Mouse (Mus musculus) embryo, embryonic 9.5 days (tissue): ENCODE results near the gene Csgalnact2.

Experiments
- DNase-seq: peaks from one replicate; pipeline ENCODE4 v3.0.0-alpha.2; 2017; ENCODE audit errors: extremely low spot score

The Csgalnact2 gene

DNA sequence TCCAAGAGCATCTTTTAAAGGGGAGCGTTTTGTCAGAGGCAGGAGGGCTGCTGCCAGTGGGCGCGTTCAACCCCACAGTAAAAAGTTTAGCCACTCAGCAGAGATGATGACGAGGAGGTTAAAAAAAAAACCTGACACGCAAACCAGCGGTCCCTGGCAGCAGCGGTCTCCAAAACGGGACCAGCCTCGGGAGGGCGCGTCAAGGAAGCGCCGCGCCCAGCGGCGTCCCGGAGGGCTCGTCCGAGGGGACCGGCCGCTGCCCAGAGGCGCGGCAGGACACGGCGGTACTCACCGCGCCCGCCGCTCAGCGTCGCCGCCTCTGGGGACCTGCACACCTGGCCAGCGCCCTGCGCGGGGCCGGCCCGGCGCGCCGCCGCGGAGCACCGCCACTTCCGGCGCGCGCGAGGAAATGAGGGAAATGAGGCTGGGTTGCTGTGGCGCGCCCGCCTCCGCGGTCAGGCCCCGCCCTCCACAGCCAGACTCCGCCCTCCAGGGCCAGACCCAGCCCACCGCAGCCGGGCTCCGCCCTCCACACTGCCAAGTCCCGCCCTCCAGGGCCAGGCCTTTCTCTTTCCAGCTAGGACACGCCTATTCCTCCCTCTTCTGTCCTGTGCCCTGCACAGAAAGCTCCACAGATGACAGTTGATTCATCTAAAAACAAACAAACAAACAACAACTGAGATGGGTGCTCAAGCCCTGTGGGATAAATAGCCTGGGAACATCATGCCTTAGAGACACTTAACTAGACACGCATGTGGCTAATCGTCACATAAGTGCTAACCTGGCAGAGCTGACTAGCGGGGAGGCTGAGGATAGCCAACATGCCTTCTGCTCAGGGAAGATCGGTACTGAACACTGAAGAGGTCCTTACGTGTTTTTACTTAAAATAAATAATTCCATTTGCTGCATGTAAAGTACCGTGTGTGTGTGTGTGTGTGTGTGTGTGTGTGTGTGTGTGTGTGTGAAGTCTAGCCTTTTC is at the start of gene Csgalnact2:
Gene Csgalnact2, minus strand, starts transcription at position 410 of the 979 bp plus-strand sequence.
- DNase-seq: peak; percentile 96

- DNase-seq: no peak
Measured at GRCm38 (mm10) chr6:118188599-118188998, 49.7 kb upstream of the Csgalnact2 start.

DNA sequence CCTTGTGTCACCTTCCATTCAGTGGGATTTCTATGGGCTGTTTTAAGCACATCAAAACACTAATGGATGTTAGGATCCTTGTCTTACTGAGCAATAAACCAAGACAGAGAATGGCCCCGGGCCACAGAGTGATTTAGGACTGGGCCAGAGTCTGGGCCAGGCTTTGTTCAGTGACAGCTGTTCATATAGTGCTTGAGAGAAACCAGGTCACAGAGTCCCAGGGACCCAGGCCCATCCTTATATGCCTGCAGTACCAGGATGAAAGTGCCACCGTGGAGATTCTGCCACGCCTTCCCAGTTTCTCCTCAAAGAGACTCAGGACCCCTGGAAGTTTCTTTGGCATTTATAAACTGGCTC is 48.3 kb upstream of the Csgalnact2 start:
- peak; percentile 5 for DNase-seq

DNA sequence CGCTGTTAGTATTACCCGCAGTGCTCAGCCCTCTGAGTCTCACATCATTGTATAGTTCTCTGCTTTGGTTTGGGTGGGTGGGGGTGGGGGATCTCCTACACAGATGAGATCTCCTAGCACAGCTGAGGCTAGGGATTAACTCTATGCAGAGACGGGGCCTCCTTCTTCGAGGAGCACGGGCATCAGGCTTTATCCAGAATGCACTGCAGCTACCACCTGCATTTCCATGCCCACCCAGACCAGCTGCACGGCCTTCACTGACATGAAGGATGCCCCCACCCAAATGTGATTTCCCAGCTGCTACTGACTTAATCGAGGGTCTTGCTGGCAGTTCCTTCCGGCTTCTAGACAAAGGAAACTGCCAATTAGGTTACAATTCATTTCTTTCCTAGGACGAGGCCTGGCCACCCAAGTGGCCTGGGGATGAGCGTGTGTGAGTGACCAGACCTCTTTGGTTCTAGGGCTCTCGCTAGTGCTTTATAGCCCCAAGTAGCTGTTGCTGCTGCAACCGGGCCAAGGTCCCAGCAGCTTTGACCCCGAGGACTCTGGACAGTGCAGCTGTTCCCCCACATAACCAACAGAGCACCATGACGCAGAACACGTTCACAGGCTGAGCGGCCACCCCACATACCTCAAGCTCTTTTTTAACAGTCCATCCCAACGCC is 47.8 kb upstream of the Csgalnact2 start:
- peak; percentile 16 for DNase-seq

DNA sequence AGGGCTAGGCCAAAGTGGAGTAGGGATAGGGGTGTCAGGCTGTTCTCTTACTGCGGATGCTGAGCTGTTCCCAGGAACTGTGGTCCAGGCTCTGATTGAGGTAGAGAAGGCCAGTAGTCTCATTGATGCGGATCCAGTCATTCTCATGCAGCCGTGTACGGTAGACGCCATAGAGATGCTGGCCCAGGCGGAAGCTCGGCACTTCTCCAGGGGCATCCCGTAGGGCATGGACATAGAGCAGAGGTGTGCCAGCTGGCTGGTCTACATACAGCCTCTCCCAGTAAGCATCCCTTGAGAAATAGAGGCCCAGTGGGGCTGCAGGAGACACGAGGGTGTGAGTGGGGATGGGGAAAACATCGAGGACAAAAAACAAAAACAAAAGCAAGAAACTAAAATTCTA is 45.2 kb upstream of the Csgalnact2 start:
- DNase-seq: no peak

GRCm38 (mm10) chr6:118180085-118180423 is 41.1 kb upstream of the Csgalnact2 start:
- no peak for DNase-seq

DNA sequence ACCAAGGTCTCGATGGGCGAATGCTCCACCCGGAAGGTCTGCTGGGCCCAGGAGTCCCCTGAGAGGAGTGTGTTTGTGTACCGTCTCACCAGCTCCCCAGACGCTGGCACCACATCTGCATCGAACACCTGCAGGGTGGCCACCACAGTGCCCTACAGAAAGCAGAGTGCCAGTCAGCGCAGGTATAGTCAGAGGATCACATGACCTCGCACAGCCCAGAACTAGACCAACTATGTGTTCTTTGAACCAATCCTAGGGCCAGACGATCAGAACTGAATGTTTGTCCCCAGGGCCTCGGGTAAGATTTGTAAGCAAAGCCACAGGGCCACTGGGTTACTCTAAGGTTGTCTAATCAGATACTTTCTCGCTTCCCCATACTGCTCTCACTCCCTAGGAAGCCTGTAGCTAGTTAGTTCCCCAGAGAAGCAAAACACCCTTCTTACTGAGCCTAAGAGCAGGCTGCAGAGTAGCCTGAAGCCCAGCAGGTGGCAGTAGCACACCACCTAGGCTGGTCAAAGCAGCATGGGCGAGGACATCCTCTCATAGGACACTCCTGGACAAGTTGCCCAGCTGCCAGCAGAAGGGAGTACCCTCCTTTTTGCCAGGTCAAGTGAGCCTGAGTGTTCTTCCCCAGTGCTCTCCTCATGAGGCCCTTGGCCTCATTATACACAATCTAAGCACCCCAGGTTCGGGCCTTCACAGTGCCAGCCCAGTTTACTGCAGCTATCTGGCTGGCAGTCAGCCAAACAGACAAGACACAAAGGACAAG is 40.6 kb upstream of the Csgalnact2 start:
- peak; percentile 69 for DNase-seq

GRCm38 (mm10) chr6:118173975-118174328 is 35.0 kb upstream of the Csgalnact2 start:
- no peak for DNase-seq

- DNase-seq: no peak
Measured at GRCm38 (mm10) chr6:118173251-118173974, 34.5 kb upstream of the Csgalnact2 start.

GRCm38 (mm10) chr6:118171386-118171785 is 32.4 kb upstream of the Csgalnact2 start:
- DNase-seq: no peak

DNA sequence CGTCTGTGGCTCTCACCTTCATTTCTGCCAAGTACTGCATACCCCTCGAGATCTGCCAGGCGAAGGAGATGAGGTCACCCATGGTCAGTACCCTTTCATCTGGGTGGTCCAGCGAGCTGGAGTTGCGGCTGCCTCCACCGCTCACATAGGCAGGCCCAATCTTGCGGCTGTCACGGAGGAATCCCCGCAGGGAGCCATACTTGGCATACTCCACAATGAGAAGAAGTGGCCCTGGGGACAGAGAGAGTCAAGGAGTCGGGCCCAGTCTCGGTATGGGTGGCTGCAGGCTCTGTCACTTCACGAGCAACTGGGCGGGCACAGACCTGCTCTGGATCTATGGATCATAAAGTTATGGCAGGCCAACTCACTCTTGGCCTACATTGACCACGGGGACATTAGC is 29.2 kb upstream of the Csgalnact2 start:
- DNase-seq: no peak

- DNase-seq: no peak
Measured at GRCm38 (mm10) chr6:118167013-118167412, 28.1 kb upstream of the Csgalnact2 start.

GRCm38 (mm10) chr6:118165516-118165915 is 26.6 kb upstream of the Csgalnact2 start:
- no peak for DNase-seq

GRCm38 (mm10) chr6:118164691-118165090 is 25.8 kb upstream of the Csgalnact2 start:
- DNase-seq: no peak

DNA sequence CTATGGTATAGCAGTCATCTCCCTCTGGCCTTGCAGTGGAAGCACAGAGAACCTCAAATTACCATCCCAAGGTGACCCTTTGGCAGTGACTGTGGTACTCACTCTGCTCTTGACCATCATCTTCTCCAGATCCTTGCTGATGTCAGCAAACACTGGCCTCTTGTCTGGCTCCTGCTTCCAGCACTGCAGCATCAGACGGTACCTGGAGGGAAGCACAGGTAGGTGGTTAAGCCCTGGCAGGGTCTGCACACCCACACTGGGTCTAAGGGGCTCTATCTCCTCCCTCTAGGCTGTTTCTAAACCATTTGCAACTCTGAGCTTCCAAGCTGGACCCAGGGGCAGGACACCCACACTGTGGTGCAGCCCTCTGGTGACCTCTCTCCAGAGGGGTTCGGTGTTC is 24.1 kb upstream of the Csgalnact2 start:
- DNase-seq: no peak

GRCm38 (mm10) chr6:118162457-118163082 is 23.6 kb upstream of the Csgalnact2 start:
- DNase-seq: no peak

- DNase-seq: no peak
Measured at GRCm38 (mm10) chr6:118153091-118153490, 14.2 kb upstream of the Csgalnact2 start.

- no peak for DNase-seq
Measured at GRCm38 (mm10) chr6:118150988-118151387, 12.0 kb upstream of the Csgalnact2 start.

DNA sequence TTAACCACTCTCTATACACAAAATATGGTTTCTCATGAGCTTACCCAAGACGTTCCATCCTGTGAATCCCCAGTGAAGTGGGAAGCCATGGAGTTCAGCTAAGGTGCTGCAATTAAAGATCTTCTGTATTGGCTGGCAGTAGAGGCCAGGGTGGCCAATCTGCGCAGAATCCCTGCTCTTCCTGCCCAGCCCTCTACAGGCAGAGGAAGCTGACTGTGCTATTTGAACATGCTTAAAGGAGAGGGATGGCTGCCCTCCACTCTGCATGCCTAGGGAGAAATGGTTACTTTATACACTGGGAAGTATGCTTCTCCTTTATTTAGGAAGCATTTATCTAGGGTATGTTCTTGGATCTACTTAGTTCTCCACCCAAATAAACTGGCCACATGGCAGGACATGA is 11.6 kb upstream of the Csgalnact2 start:
- DNase-seq: no peak

- DNase-seq: no peak
Measured at GRCm38 (mm10) chr6:118150128-118150527, 11.2 kb upstream of the Csgalnact2 start.

DNA sequence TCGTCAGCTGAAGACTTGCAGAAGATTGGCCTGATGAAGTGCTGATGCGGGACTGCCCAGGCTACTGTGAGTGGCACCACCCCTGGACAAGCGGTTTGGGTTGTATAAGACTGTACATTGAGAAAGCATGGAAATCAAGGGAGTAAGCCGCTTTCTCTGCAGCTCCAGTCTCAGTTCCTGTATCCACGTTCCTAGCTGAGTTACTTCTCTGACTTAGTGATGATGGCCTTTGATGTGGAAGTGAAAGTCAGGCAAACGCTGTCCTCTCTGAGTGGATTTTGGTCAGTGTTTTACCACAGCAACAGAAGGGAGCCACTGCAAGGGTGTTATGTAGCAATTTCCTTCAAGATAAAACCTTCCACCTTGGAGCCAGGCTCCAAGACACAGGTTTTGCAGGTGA is 2.0 kb upstream of the Csgalnact2 start:
- no peak for DNase-seq
